Mouse (Mus musculus) gastrocnemius, adult 8-10 months (tissue): ENCODE results near the gene Pgbd5. TPM values are rescaled to one million over a fixed set of nuclear protein-coding genes. Genes with fewer than 3 reads are reported as not detected.

Source experiments
- DNase-seq, 2 experiments: peaks; one replicate each; pipeline ENCODE4 v3.0.0; 2022; ENCODE audit warnings: low spot score in 2 of 2
- total RNA-seq, 4 experiments: library from RNA; stranded (reverse); gene quantifications; 2 replicates each; pipeline ENCODE4 v1.2.4; 2022

Pgbd5 gene
- total RNA-seq, 4 experiments from 2014 or later, result 0.27 to 0.83 (median 0.40) TPM

- no peak for DNase-seq
These were observed 47.0 kb downstream of the Pgbd5 start for GRCm38 (mm10) chr8:124392271-124393012.

DNA sequence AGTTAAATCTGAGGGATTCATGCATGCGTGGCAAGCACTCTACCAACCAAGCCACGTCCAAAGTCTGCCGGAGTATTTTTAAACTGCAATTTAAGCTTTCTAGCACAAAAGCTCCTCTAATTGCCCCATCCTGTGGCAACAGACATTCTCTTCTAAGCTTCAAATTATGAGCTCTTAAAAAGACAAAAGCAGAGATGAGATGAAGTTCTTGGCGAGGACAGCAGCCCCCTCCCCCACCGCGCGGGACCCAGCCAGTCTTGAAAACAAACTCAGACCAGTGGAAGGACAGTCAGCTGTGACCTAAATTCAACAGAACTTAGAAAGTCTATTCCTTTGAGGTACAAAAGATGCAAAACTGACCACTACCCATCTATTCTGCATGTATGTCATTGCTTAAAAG, 48.3 kb downstream of the Pgbd5 start:
- no peak for DNase-seq

DNA sequence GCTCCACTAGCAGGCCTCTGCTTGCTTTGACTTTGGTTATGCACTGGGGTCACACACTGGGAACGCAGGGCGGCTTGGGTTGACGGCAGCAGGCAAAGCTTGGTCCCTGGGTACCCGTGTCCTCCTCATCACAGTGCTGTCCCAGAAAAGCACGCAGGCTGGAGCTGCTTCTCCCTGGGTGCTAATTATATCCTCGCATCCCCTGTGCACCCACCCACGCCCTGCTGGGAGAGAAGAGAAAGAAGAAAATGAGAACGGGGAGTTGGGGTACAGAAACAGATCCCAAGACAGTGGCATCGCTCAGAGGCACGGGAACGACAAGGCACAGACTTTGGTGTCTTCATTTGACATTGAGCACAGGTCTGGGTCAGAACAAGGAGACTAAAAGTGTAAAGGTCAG, 50.0 kb downstream of the Pgbd5 start:
- DNase-seq, result no peak

GRCm38 (mm10) chr8:124386225-124386899, 53.1 kb downstream of the Pgbd5 start:
- no peak for DNase-seq

GRCm38 (mm10) chr8:124384336-124384735, 55.1 kb downstream of the Pgbd5 start:
- no peak for DNase-seq

GRCm38 (mm10) chr8:124382235-124382634, 57.2 kb downstream of the Pgbd5 start:
- DNase-seq, result no peak

DNA sequence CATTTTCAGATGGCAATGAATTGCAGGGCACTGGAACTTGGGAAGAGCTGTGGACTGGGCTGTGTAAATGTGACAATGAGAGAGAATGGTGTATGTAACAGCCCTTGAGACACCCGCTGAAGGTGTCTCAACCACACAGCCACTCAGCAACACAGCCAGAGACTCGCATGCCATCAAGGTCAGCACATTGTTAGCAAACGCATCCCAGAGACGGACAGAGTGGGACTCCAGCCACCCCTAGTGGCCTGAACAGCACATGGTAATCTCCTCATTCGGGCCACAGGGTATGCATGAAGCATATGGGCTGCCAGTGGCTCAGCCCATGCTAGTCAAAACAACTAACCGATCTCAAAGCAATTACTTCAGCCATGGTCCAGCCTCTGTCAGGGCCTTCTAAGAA, 60.2 kb downstream of the Pgbd5 start:
- DNase-seq, result no peak

GRCm38 (mm10) chr8:124376406-124376805, 63.1 kb downstream of the Pgbd5 start:
- DNase-seq, result no peak

DNA sequence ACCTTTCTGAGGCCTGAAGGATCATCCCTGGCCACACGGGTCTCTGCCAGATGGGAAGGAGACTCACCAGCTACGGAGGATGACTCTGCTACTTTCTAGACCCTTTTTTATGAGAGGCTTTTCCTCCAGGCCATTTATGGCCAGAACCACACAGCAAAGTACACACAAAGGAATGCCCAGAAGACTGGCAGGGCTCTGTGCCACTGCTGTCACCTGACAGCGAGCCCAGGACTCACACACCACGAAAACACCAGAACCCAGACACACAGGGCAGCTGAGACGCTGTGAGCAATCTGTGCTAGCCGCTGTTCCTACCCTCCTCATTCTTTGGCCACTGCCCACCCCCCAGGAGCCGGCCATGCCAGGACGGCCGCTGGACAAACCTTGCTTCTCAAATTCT, 63.7 kb downstream of the Pgbd5 start:
- no peak for DNase-seq

GRCm38 (mm10) chr8:124375168-124375567, 64.3 kb downstream of the Pgbd5 start:
- DNase-seq, result no peak

- DNase-seq, result no peak
These were observed 65.7 kb downstream of the Pgbd5 start for GRCm38 (mm10) chr8:124373753-124374152.

- DNase-seq, result no peak
These were observed 67.9 kb downstream of the Pgbd5 start for GRCm38 (mm10) chr8:124371410-124372123.

DNA sequence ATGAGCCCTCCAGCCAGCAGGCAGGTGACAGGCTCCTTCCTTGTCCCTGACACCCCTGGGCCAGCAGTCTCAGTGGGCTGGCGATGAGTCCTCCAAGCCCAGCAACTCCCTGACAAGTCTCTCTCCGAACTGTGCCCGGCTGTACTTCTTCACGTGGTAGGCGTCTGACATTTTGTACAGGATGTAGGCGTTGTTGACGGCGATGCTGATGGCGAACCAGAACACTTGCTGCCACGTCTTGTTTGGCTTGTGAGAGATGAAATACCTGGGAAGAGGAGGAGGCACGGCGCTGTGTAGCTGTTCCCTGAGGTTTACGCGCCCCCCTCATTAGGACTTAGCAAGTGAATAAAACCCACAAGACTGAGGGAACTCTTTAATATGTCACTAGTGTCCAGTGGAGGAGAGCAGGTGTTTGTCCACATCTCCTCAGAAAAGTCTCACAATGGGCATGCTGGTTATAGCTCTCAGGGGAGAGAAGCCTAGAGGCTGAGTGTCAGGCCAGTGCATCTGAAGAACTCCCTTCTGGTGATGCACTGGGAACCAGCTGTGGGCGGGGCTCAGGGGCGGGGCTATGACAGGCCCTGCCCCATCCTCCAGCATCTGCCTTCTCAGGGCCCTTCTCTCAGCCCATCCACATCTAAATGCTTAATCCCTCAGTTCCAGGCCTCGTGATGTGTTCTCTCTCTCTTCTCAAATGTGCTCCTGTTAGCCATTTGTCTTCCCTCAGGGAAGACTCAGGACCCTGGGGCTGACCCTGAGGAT, 68.9 kb downstream of the Pgbd5 start:
- DNase-seq, result no peak

DNA sequence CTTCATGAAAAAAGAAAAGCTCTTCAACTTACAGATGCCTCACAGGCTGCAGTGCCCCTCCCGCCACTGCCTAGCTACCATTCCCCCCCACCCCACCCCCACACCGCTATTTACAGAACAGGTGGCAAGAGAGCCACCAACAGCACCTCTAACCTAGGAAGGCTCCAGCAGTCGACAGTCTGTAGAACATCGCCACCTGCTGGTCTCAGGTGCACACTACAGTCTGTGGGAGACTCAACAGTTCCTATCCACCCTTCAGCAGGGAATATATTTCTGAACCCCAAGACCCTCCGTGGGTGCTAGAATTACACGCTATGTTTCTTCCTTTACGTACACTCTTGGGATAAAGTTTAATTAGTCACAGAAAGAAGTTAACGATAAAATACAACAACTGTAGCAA, 71.2 kb downstream of the Pgbd5 start:
- peak in 1 of 2 experiments; percentile 29 for DNase-seq

DNA sequence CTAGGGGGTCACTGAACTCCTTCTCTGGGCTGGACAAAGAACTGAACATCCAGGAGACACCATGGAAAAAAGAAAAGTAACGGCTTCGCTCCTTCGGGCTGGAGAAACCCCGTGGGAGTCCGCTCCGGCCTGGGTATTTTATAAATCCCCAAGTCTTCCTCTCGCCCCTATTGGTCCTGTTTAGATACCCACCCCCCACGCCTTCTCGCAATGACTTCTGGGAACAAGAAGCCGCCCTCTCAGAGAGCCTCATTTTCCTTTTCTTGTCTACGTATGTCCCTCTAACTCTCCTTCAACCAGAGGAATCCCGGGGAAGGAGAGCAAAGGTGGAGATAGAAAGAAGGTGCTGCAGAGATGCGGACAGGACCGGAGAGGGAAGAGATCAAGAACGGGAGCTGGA, 76.1 kb downstream of the Pgbd5 start:
- no peak for DNase-seq

- DNase-seq, result no peak
These were observed 76.9 kb downstream of the Pgbd5 start for GRCm38 (mm10) chr8:124362589-124362988.

GRCm38 (mm10) chr8:124361773-124362427, 77.6 kb downstream of the Pgbd5 start:
- no peak for DNase-seq

DNA sequence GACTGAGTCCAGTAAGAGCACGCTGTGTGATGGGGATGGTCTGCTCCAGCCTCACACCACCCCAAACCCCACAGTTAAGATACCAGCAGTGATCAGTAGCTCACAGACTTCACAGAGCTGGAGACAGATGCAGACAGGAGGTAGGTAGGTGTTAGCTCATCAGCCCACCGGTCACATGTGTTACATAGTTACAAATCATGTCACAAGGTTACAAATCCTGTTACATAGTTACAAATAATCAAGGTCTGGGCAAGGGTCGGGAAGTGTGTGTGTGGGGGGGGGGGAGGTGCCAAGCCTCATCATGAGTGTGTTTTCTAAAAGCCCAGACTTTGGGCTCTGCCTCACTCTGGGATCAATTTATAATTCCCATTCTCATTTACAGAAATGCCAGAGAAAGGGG, 78.5 kb downstream of the Pgbd5 start:
- DNase-seq, result no peak

DNA sequence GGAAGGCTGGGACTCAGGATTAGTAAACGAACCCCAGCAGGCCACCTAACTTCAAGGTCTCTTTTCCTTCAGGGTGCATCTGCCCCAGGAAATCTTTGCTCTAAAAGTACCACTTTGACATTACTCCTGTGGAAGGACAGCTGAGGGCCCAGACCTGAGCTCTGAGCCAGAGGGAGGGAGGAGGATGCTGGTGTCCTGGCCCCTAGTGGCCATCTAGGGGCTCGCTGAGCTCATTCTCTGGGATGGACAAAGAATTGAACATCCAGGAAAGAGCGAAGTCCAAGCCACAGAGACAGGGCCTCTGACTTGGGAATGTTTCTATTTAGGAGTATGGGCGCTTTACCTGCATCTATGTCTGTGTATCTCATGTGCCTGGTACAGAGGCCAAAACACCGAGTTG, 87.8 kb downstream of the Pgbd5 start:
- no peak for DNase-seq

DNA sequence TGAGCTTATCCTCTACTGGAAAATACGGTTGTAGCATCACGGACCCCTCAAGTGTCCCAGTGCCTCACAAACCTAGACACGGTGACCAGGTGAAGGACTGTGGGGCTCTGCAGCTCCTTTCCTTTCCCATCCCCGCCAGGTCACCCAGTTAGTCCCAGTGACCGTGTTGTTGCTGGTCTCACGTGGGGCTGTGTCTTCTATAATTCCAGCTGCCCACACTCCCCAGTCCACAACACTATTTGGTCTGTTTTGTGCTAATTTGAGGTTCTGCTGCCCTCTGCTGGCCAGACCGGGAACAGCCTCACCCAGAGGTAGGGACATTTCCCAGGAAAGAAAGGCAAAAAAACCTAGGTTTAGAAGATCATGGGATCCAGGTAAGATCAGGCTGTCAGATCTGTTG, 89.8 kb downstream of the Pgbd5 start:
- DNase-seq, result peak; percentile 51 to 63

- DNase-seq, result no peak
These were observed 91.4 kb downstream of the Pgbd5 start for GRCm38 (mm10) chr8:124348087-124348486.
